Mouse (Mus musculus) left cerebral cortex, postnatal 10 days (tissue): ENCODE measurements around the gene Fam198a. TPM values are rescaled to one million over a fixed set of nuclear protein-coding genes. Genes with fewer than 3 reads are reported as not detected.

Experiments used
- total RNA-seq, 2 experiments: library from RNA; stranded (reverse); gene quantifications; 2 replicates each; pipeline ENCODE4 v1.2.3; 2021

Gene Fam198a
- total RNA-seq, 2 experiments from 2014 or later = 3.2 to 4.4 TPM

Other genes starting within 250 kb of the Fam198a start
- 10 to 100 TPM; 32.5 to 33.0 TPM for gene Sec22c, start 245.5 kb upstream of the Fam198a start, total RNA-seq
- 10 to 100 TPM; 76.4 to 94.9 TPM for gene Ss18l2, start 240.7 kb upstream of the Fam198a start, total RNA-seq
- gene Nktr, start 231.8 kb upstream of the Fam198a start, total RNA-seq = 100 to 1,000 TPM; 112 to 119 TPM
- gene Zfp651, start 191.7 kb upstream of the Fam198a start, total RNA-seq = 100 to 1,000 TPM; 105 to 110 TPM
- gene Klhl40, start 173.4 kb upstream of the Fam198a start, total RNA-seq = 1 to 10 TPM; 3.3 to 3.5 TPM
- gene Hhatl, start 158.5 kb upstream of the Fam198a start, total RNA-seq = 1 to 10 TPM; 3.8 TPM
- 1 to 10 TPM; 9.0 to 9.3 TPM for gene Ccdc13, start 111.5 kb upstream of the Fam198a start, total RNA-seq
- 10 to 100 TPM; 97.0 to 99.0 TPM for gene Higd1a, start 92.6 kb upstream of the Fam198a start, total RNA-seq
- 1 to 10 TPM; 3.6 to 4.2 TPM for gene Ackr2, start 52.6 kb upstream of the Fam198a start, total RNA-seq
- not detected for gene Cyp8b1, start 34.7 kb upstream of the Fam198a start, total RNA-seq
- gene Pomgnt2, start 46.1 kb downstream of the Fam198a start, total RNA-seq = 10 to 100 TPM; 38.1 to 40.0 TPM
- 100 to 1,000 TPM; 111 to 118 TPM for gene Snrk, start 166.3 kb downstream of the Fam198a start, total RNA-seq